Mouse (Mus musculus) bone marrow macrophage, adult 2 months (primary cell): ENCODE results near the gene Rapgef4.

Experiments used
- CTCF ChIP-seq: IDR thresholded peaks from 2 replicates; pipeline ENCODE4 v1.5.1; 2012; ENCODE audit warnings: low read depth, mild to moderate bottlenecking, low read length, moderate library complexity
- POLR2A ChIP-seq: IDR thresholded peaks from 2 replicates; pipeline ENCODE4 v1.6.1; 2012; ENCODE audit warnings: mild to moderate bottlenecking, low read depth, low read length, borderline replicate concordance

DNA sequence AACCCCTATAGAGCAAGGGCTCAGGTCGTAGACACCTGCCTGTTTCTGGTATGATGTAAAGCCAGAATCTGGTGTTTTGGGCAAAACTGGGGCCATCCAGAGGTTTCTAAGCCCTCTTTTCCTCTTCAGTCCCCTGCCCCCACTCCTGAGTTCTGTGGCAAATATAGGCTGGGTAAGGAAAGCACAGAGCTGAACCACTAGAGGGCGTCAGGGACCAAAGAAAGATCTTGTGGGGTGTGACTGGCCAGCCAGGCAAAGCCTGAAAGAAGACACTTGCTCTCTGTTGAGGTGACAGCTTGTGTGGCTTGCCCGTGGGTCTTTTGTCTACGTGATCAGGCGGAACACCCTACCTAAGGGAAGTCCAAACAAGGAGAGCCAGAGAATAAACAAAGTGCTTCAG, 222.6 kb downstream of the Rapgef4 start:
- peak; percentile 68 for TF ChIP-seq CTCF
- TF ChIP-seq POLR2A = no peak
